Mouse (Mus musculus): ENCODE measurements around the gene Slc38a9. TPM values are rescaled to one million over a fixed set of nuclear protein-coding genes. Genes with fewer than 3 reads are reported as not detected.

The Slc38a9 gene
- total and polyA plus RNA-seq, 3 experiments, result 1.6 to 89.5 (median 31.7) TPM

- Histone ChIP-seq H3K4me3 (ENCODE audit: low read depth, low read length) (peak overlapping the region; percentile 21; the same call in 1 of the 2 replicates), H3K27me3 (ENCODE audit: insufficient read depth, low read length) (no peaks in the 10 kb centered on the region), H3K9me3 (replicated peaks) (no peaks in the 10 kb centered on the region), H3K36me3 (replicated peaks) (peaks cover 61% of the 10 kb centered on the region), H3K4me1 (ENCODE audit: insufficient read depth, low read depth, low read length) (peaks cover 54% of the 10 kb centered on the region)
- ATAC-seq (ENCODE audit: extremely low read depth, insufficient number of reproducible peaks, low FRiP score, poor library complexity, severe bottlenecking), result peak; percentile 98
- TF ChIP-seq TAL1 (conservative IDR thresholded peaks at IDR 0.05; ENCODE audit: low read depth, low read length) (peak; percentile 92), GATA2 (IDR thresholded peaks at IDR 0.05; ENCODE audit: borderline replicate concordance, low read depth, low read length) (0 out of 2 replicates have a peak, but pooled peaks have one; percentile 31), GATA1 (IDR thresholded peaks at IDR 0.05; ENCODE audit: borderline replicate concordance, low read length) (no peak), POLR2AphosphoS5 (IDR thresholded peaks at IDR 0.05; ENCODE audit: insufficient replicate concordance, low read depth, low read length) (no peak)
- DNase-seq (ENCODE audit: low spot score), result peak; percentile 74
Observed at GRCm38 (mm10) chr13:112672797-112673196, 12.2 kb downstream of the Slc38a9 start.

GRCm38 (mm10) chr13:112673899-112674447 is 13.4 kb downstream of the Slc38a9 start:
- Histone ChIP-seq H3K9me3 (replicated peaks) (no peaks in the 10 kb centered on the region), H3K27me3 (ENCODE audit: insufficient read depth, low read length) (no peaks in the 10 kb centered on the region), H3K4me3 (ENCODE audit: low read depth, low read length) (no peak overlapping the region), H3K4me1 (ENCODE audit: insufficient read depth, low read depth, low read length) (peaks cover 54% of the 10 kb centered on the region), H3K36me3 (replicated peaks) (peaks cover 63% of the 10 kb centered on the region)
- TF ChIP-seq CTCF (IDR thresholded peaks at IDR 0.05; ENCODE audit: low read depth, low read length) (peak; percentile 46; the same call in 1 of the 2 replicates), TAL1 (conservative IDR thresholded peaks at IDR 0.05; ENCODE audit: low read depth, low read length) (no peak), GATA1 (IDR thresholded peaks at IDR 0.05; ENCODE audit: borderline replicate concordance, low read length) (no peak), GATA2 (IDR thresholded peaks at IDR 0.05; ENCODE audit: borderline replicate concordance, low read depth, low read length) (no peak), POLR2AphosphoS5 (IDR thresholded peaks at IDR 0.05; ENCODE audit: insufficient replicate concordance, low read depth, low read length) (no peak)
- ATAC-seq (ENCODE audit: extremely low read depth, insufficient number of reproducible peaks, low FRiP score, poor library complexity, severe bottlenecking) (no peak), DNase-seq (ENCODE audit: low spot score) (peak; percentile 12)

- TF ChIP-seq POLR2AphosphoS5 (IDR thresholded peaks at IDR 0.05; ENCODE audit: insufficient replicate concordance, low read depth, low read length) (no peak), CTCF (IDR thresholded peaks at IDR 0.05; ENCODE audit: low read depth, low read length) (no peak)
- Histone ChIP-seq H3K36me3 (replicated peaks) (peaks cover 63% of the 10 kb centered on the region), H3K27me3 (ENCODE audit: insufficient read depth, low read length) (no peaks in the 10 kb centered on the region), H3K4me3 (ENCODE audit: low read depth, low read length) (no peak overlapping the region), H3K9me3 (replicated peaks) (no peaks in the 10 kb centered on the region), H3K4me1 (ENCODE audit: insufficient read depth, low read depth, low read length) (peaks cover 54% of the 10 kb centered on the region)
- DNase-seq (ENCODE audit: low spot score) (no peak), ATAC-seq (ENCODE audit: extremely low read depth, insufficient number of reproducible peaks, low FRiP score, poor library complexity, severe bottlenecking) (no peak)
Observed at GRCm38 (mm10) chr13:112678154-112678553, 17.6 kb downstream of the Slc38a9 start.

- TF ChIP-seq GATA2 (IDR thresholded peaks at IDR 0.05; ENCODE audit: borderline replicate concordance, low read depth, low read length) (no peak), GATA1 (IDR thresholded peaks at IDR 0.05; ENCODE audit: borderline replicate concordance, low read length) (no peak), TAL1 (conservative IDR thresholded peaks at IDR 0.05; ENCODE audit: low read depth, low read length) (no peak), POLR2AphosphoS5 (IDR thresholded peaks at IDR 0.05; ENCODE audit: insufficient replicate concordance, low read depth, low read length) (no peak), CTCF (IDR thresholded peaks at IDR 0.05; ENCODE audit: low read depth, low read length) (no peak)
- Histone ChIP-seq H3K4me3 (ENCODE audit: low read depth, low read length) (no peak overlapping the region), H3K36me3 (replicated peaks) (peaks cover 59% of the 10 kb centered on the region), H3K9me3 (replicated peaks) (no peaks in the 10 kb centered on the region), H3K27me3 (ENCODE audit: insufficient read depth, low read length) (no peaks in the 10 kb centered on the region), H3K4me1 (ENCODE audit: insufficient read depth, low read depth, low read length) (peaks cover 59% of the 10 kb centered on the region)
- no peak for ATAC-seq (ENCODE audit: extremely low read depth, insufficient number of reproducible peaks, low FRiP score, poor library complexity, severe bottlenecking)
- no peak for DNase-seq (ENCODE audit: low spot score)
Observed at GRCm38 (mm10) chr13:112683312-112683711, 22.8 kb downstream of the Slc38a9 start.

- Histone ChIP-seq H3K27me3 (ENCODE audit: insufficient read depth, low read length) (no peaks in the 10 kb centered on the region), H3K36me3 (replicated peaks) (peaks cover 60% of the 10 kb centered on the region), H3K9me3 (replicated peaks) (no peaks in the 10 kb centered on the region), H3K4me3 (ENCODE audit: low read depth, low read length) (no peak overlapping the region), H3K4me1 (ENCODE audit: insufficient read depth, low read depth, low read length) (peaks cover 64% of the 10 kb centered on the region)
- DNase-seq (ENCODE audit: low spot score) (no peak), ATAC-seq (ENCODE audit: extremely low read depth, insufficient number of reproducible peaks, low FRiP score, poor library complexity, severe bottlenecking) (no peak)
- TF ChIP-seq GATA1 (IDR thresholded peaks at IDR 0.05; ENCODE audit: borderline replicate concordance, low read length) (no peak), GATA2 (IDR thresholded peaks at IDR 0.05; ENCODE audit: borderline replicate concordance, low read depth, low read length) (no peak), POLR2AphosphoS5 (IDR thresholded peaks at IDR 0.05; ENCODE audit: insufficient replicate concordance, low read depth, low read length) (no peak), TAL1 (conservative IDR thresholded peaks at IDR 0.05; ENCODE audit: low read depth, low read length) (no peak), CTCF (IDR thresholded peaks at IDR 0.05; ENCODE audit: low read depth, low read length) (no peak)
Observed at GRCm38 (mm10) chr13:112683970-112684369, 23.4 kb downstream of the Slc38a9 start.

- no peaks in the 10 kb centered on the region for H3K27me3 ChIP-seq (ENCODE audit: insufficient read depth, low read length)
- no peaks in the 10 kb centered on the region for H3K9me3 ChIP-seq (replicated peaks)
- peak; percentile 96 for ATAC-seq (ENCODE audit: extremely low read depth, insufficient number of reproducible peaks, low FRiP score, poor library complexity, severe bottlenecking)
- peak; percentile 72 for DNase-seq (ENCODE audit: low spot score)
- H3K4me3 ChIP-seq (ENCODE audit: low read depth, low read length), result no peak overlapping the region; the same call in 1 of the 2 replicates
- TF ChIP-seq TAL1 (conservative IDR thresholded peaks at IDR 0.05; ENCODE audit: low read depth, low read length), result peak; percentile 36
- no peak for TF ChIP-seq GATA2 (IDR thresholded peaks at IDR 0.05; ENCODE audit: borderline replicate concordance, low read depth, low read length)
- H3K4me1 ChIP-seq (ENCODE audit: insufficient read depth, low read depth, low read length), result peaks cover 60% of the 10 kb centered on the region
- H3K36me3 ChIP-seq (replicated peaks), result peaks cover 62% of the 10 kb centered on the region
Observed at GRCm38 (mm10) chr13:112686155-112686554, 25.6 kb downstream of the Slc38a9 start.
